Mouse (Mus musculus) E14TG2a.4 (cell line): ENCODE measurements around the gene Nebl.

Experiments
- H3K27me3 ChIP-seq: 2 replicates; pipeline ENCODE4 v1.6.1; 2014; ENCODE audit warnings: low read length, control low read depth; ENCODE audit not compliant: insufficient read depth
- H3K36me3 ChIP-seq: 2 replicates; pipeline ENCODE4 v1.6.1; 2014; ENCODE audit warnings: low read length, control low read depth; ENCODE audit not compliant: insufficient read depth
- H3K4me1 ChIP-seq: replicated peaks from 2 replicates; pipeline ENCODE4 v1.6.1; 2014; ENCODE audit warnings: low read depth, low read length, control low read depth
- H3K4me3 ChIP-seq: replicated peaks from 2 replicates; pipeline ENCODE4 v1.5.1; 2014; ENCODE audit warnings: mild to moderate bottlenecking, low read length
- H3K9me3 ChIP-seq: 2 replicates; pipeline ENCODE4 v1.6.1; 2014; ENCODE audit warnings: low read length, control low read depth
- CTCF ChIP-seq: conservative IDR thresholded peaks from 2 replicates; pipeline ENCODE4 v1.5.1; 2014; ENCODE audit warnings: low read length
- NANOG ChIP-seq: IDR thresholded peaks from 2 replicates; pipeline ENCODE4 v1.6.1; 2014; ENCODE audit warnings: borderline replicate concordance, low read length, mixed read lengths
- POU5F1 ChIP-seq: IDR thresholded peaks from 2 replicates; pipeline ENCODE4 v1.6.1; 2014; ENCODE audit warnings: low read length, borderline replicate concordance

Gene Nebl

GRCm38 (mm10) chr2:17730957-17731830, at the start of gene Nebl:
TSS of gene Nebl (minus strand) at chr2:17731464.
- Histone ChIP-seq H3K4me1 (peaks cover 28% of the 10 kb centered on the region), H3K36me3 (no peaks in the 10 kb centered on the region), H3K9me3 (no peaks in the 10 kb centered on the region), H3K27me3 (peaks cover 49% of the 10 kb centered on the region), H3K4me3 (peak within 1 kb of the TSS; percentile 84)
- TF ChIP-seq CTCF (no peak), POU5F1 (no peak), NANOG (no peak)

GRCm38 (mm10) chr2:17770246-17770825, 39.1 kb upstream of the Nebl start:
- H3K27me3 ChIP-seq = no peaks in the 10 kb centered on the region
- no peak overlapping the region for H3K4me3 ChIP-seq
- no peaks in the 10 kb centered on the region for H3K9me3 ChIP-seq
- no peaks in the 10 kb centered on the region for H3K4me1 ChIP-seq
- no peaks in the 10 kb centered on the region for H3K36me3 ChIP-seq
- no peak for TF ChIP-seq NANOG
- no peak for TF ChIP-seq CTCF
- no peak for TF ChIP-seq POU5F1

- TF ChIP-seq NANOG (no peak), CTCF (no peak), POU5F1 (no peak)
- H3K27me3 ChIP-seq = no peaks in the 10 kb centered on the region
- H3K9me3 ChIP-seq = no peaks in the 10 kb centered on the region
- no peak overlapping the region for H3K4me3 ChIP-seq
- H3K4me1 ChIP-seq = no peaks in the 10 kb centered on the region
- H3K36me3 ChIP-seq = no peaks in the 10 kb centered on the region
Observed at GRCm38 (mm10) chr2:17769242-17769755, 38.0 kb upstream of the Nebl start.

- Histone ChIP-seq H3K4me1 (no peaks in the 10 kb centered on the region), H3K4me3 (no peak overlapping the region), H3K36me3 (no peaks in the 10 kb centered on the region), H3K9me3 (peaks cover 31% of the 10 kb centered on the region), H3K27me3 (no peaks in the 10 kb centered on the region)
- no peak for TF ChIP-seq POU5F1
- TF ChIP-seq CTCF = no peak
- TF ChIP-seq NANOG = no peak
Observed at GRCm38 (mm10) chr2:17756271-17756670, 25.0 kb upstream of the Nebl start.

- H3K36me3 ChIP-seq = peaks cover 7% of the 10 kb centered on the region; the same call in 1 of the 2 replicates
- TF ChIP-seq POU5F1 (no peak), NANOG (no peak), CTCF (no peak)
- peak overlapping the region; percentile 52 for H3K4me3 ChIP-seq
- peaks cover 43% of the 10 kb centered on the region for H3K9me3 ChIP-seq
- H3K4me1 ChIP-seq = peaks cover 32% of the 10 kb centered on the region
- H3K27me3 ChIP-seq = no peaks in the 10 kb centered on the region
Observed at GRCm38 (mm10) chr2:17742051-17742763, 10.9 kb upstream of the Nebl start.

GRCm38 (mm10) chr2:17741555-17741954, 10.3 kb upstream of the Nebl start:
- TF ChIP-seq POU5F1 (no peak), CTCF (no peak), NANOG (no peak)
- Histone ChIP-seq H3K4me3 (peak overlapping the region; percentile 52), H3K36me3 (peaks cover 4% of the 10 kb centered on the region; the same call in 1 of the 2 replicates), H3K9me3 (peaks cover 37% of the 10 kb centered on the region), H3K4me1 (peaks cover 36% of the 10 kb centered on the region), H3K27me3 (no peaks in the 10 kb centered on the region)

- H3K27me3 ChIP-seq = no peaks in the 10 kb centered on the region
- peaks cover 36% of the 10 kb centered on the region for H3K4me1 ChIP-seq
- TF ChIP-seq CTCF = no peak
- no peak for TF ChIP-seq POU5F1
- TF ChIP-seq NANOG = no peak
- no peaks in the 10 kb centered on the region; the same call in 1 of the 2 replicates for H3K36me3 ChIP-seq
- H3K4me3 ChIP-seq = no peak overlapping the region
- H3K9me3 ChIP-seq = peaks cover 26% of the 10 kb centered on the region
Observed at GRCm38 (mm10) chr2:17740454-17740853, 9.2 kb upstream of the Nebl start.

GRCm38 (mm10) chr2:17732210-17732609, 946 bp upstream of the Nebl start:
- Histone ChIP-seq H3K36me3 (no peaks in the 10 kb centered on the region), H3K9me3 (no peaks in the 10 kb centered on the region), H3K27me3 (peaks cover 49% of the 10 kb centered on the region), H3K4me1 (peaks cover 32% of the 10 kb centered on the region), H3K4me3 (no peak overlapping the region)
- no peak for TF ChIP-seq POU5F1
- TF ChIP-seq CTCF = no peak
- no peak for TF ChIP-seq NANOG
